Mouse (Mus musculus) ZHBTc4 (cell line): Measurements from ENCODE around the gene Terf2.
A peak's percentile ranks its signal among the peaks of the same experiment; 100 is the strongest.

Source experiments
- DNase-seq: peaks from one replicate; pipeline ENCODE4 v3.0.0-alpha.2; 2011; ENCODE audit warnings: low read depth, low spot score

Gene Terf2

DNA sequence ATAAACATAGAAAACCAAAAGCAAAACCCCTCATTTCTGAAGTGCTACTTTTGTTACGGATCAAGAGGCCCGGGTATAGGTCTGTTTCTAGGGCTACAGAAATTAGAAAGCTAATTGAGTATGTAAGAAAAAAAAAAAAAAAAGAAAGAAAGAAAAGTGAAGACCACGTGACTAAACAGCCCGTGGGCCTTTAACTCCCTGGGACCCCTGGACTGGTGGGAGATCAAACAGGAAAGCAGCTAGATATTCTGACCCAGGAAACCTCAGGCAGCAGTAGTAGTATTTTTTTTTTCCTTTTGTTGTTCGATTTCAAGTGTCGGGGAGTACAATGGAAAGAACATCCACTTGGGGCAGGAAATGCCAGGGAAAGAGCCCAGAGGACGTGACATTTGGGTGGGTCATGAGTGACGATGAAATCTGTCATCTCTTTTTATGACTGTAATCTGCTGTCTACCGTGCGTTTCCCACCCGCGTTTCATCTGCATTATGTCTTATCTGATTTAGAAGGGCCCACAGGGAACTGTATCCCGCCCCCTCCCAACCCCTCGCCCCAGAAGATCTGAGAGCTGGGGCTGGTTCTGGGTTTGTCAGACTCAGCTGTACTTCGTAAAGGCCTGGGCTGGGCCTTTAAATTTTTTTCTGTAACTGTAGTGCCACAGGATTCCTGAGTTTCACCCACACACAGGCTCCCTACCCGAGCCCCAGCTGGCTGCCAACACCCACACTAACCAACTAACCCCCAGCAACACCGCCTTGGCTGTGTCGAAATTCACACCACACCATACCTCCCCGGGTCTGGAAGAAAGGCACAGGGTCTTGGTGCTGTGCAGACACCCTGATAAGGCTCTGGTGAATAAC, 18.0 kb upstream of the Terf2 start:
- no peak for DNase-seq

DNA sequence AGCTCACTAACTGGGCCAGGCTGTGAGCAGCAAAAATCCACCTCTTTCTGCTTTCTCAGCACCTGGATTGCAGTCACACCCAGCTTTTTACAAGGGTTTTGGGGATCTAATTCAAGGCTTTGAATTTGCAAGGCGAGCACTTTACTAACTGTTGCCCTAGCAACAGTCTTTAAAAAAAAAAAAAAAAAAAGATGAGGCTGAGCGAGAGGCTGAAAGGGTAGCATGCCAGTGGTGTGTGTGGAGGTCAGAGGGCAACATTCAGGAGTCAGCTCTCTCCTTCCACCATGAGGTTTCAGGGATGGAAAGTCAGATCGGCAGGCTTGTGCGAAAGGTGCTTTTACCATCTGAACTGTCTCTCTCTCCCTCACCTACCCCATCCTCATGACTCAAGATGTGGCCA, 16.9 kb upstream of the Terf2 start:
- peak; percentile 48 for DNase-seq

DNA sequence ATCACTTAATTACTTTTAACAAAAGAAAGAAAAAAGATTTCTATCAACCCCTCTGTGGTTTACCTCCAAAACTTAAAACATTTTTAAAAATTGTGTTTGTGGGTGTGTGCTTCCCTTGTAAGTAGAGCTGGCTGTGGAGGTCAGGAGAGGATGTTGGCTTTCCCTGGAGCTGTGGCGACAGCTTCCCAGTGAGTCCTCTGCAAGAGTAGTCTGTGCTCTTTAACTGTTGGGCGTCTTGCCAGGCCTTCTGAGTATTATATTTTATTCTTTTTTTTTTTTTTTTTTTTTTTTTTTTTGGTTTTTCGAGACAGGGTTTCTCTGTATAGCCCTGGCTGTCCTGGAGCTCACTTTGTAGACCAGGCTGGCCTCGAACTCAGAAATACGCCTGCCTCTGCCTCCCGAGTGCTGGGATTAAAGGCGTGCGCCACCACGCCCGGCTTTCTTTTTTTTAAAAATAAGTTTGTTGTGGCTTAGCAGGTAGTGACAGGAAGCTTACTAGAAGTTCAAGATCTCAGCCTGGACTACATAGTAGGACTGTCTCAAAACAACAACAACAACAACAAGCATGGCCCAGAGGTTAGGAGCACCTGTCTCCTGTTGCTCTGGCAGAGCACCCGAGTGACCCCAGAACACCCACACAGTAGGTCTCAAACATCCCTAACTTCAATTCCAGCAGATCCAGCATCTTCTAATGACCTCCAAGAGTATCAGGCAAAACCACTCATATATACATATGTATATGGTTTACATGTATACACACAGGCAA, 15.2 kb upstream of the Terf2 start:
- no peak for DNase-seq

DNA sequence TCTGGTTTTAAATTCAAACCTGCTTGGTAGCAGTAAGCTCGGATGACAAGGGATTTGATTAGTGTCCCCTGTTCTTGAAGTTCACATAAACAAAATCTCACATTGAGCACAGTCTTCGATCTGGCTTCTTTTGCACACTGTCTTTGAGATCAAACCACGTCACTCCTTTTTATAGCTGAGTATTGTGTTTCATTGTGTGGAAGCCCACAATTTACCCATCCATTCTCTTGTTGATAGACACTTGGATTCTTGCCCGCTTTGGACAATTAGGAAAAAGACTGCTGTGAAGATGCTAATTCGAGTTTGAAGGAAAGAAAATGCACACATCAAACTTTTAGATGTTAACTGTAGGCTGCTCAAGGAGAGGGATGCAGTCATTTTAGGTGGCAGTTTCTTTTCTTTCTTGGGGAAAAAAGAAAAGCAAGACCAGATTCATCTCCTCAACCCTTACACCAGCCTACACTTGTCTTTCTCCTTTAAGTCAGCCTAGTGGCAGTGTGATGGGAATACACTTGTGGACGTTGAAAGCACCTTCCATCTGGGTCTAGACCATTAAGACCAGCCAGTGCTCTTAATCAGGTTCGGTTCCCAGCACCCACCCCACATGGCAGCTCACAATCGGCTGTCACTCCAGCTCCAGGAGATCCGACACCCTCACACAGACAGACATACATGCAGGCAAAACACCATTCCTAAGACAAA, 14.4 kb upstream of the Terf2 start:
- DNase-seq = peak; percentile 74

DNA sequence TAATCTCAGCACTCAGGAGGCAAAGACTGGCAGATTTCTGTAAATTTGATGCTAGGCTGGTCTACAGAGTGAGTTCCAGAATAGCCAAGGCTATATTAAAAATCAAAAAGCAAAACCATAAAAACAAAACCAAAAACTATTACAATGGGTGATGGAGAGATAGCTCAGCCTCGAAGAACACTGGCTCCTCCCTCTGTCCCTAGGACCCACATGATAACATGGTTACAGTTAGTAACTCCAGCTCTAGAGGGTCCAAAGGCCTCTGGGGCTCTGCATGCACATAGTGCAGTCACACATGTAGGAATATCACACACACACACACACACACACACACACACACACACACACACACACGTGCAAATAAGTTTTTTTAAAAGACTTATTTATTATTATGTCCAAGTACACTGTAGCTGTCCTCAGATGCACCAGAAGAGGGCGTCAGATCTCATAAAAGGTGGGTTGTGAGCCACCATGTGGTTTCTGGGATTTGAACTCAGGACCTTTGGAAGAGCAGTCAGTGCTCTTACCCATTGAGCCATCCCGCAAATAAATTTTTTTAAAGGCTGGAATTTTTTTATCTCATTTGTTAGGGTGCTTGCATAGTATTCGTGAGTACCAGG, 13.6 kb upstream of the Terf2 start:
- peak; percentile 67 for DNase-seq

DNA sequence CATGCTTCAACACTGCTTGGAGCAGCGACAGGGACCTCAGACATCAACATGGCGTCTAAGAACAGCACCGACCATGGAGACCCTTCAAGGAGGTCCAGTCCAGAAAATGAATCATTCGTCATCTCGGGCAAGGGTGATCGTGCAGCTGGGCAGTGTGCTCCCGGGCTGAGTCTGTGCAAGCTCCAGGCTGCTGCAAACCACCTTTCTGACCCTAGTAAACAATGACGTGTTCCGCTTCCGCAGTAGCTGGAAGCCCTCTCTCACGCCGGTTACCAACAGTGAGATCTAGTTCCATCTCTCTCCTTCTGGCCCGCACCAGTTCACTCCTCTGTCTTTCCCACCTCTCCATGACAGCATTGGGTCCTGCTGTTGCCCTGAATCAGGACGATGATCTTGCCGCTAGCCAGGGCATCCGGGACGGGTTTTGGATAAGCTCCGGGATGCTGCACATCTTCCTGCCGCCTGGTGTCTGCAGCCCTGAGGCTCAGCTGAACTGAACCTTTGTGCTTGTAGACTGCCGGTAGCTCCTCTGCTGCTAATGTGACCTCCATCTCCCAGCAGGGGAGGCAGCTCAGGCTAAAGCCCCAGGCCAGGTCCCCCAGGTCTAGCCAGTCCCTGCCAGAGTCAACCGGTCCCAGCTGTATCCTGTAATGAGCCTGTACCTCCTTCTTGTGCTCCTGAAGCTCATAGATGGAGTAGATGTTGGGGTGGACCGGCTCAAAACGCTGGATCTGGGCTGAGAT, 12.8 kb upstream of the Terf2 start:
- peak; percentile 97 for DNase-seq

DNA sequence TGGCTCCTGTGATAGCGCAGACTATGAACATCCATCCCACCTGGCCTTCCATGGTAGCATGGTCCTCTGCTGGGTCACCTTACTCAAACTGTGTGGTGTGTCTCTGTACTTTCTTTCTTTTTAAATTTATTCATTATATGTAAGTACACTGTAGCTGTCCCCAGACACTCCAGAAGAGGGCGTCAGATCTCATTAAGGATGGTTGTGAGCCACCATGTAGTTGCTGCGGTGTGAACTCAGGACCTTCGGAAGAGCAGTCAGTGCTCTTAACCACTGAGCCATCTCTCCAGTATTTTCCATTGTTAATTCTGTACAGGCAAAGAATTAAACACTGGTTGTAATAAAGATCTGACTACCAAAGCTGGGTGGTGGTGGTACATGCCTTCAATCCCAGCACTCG, 11.7 kb upstream of the Terf2 start:
- peak; percentile 71 for DNase-seq

DNA sequence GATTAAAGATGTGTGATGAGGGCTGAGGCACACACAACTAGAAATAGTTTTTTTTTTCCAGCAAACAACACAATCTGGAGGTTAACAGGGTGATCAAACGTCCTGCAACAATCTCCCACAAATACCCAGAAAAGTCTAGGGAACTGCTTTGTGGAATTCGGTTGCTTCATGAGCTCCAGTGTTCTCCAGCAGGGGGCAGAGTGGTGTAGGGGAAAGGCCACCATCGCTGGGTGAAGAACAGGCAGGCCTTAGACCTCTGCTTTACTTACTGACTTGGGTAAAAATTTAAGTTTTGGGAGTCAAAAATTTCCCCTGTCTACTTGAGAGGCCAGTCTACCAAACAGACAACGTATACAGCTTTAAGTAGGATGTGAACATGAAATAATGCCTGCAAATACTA, 8.2 kb upstream of the Terf2 start:
- DNase-seq = peak; percentile 87

DNA sequence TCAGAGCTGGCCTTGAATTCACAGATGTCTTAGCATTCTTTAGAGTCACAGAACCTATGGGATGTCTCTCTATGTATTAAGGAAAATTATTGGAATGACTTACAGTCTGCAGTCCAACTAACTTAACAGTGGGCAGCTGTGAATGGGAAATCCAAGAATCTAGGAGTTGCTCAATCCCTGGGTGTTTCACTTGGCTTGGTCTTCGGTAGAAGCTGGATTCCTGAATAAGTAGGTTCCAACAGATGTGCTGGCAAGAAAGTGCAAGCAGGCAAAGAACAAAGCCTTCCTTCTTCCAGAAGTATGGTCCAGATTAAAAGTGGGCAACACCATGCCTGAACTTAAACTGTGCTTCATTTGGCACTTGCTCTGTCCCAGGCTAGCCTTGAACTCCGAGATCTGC, 4.3 kb upstream of the Terf2 start:
- no peak for DNase-seq

DNA sequence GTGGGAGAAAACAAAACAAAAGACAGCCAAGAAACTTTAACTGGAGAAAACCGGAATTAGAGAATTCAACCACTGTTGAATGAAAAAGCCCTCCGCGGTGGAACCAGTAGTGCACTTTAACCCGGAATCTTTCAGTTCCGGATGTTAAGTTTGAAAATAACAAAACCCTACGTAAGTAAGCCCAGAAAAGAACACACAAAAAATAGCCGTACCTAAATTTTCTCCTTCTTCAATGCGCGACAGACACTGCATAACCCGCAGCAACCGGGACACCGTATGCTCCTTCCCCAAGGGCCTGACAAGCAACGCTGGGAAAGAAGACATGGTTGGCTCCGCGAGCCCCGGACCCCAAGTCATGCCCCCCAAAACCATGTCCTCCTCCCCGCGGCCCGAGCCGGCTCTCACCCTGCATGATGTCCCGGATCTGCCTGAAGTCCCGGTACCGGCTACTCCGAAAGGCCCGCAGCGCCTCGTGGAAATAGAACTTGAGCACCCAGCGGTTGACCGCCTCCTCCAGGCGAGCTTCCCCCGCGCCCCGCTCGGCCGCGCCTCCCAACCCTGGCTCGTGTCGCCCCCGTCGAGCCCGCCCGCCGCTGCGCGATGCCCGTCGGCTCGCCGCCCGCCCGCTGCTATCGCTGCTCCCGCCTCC, 506 bp downstream of the Terf2 start:
- DNase-seq = peak; percentile 60

DNA sequence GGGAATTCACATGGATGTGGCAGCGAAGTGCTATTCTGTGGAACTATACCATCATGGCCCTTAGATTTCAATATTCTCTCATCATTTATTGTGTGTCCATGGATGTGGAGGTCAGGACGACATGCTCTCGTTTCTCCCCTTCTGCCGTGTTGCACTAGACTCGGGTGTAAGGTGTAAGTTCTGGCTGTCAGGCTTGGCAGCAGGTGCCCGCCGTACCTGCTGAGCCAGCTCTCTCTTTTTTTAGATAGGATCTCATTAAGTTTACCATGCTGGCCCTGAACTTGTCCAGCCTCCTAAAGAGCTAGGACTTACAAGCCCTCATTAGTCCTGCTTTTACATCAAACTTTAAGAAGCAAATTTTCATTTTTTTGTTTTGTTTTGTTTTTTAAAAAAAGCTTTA, 5.8 kb downstream of the Terf2 start:
- DNase-seq = no peak

DNA sequence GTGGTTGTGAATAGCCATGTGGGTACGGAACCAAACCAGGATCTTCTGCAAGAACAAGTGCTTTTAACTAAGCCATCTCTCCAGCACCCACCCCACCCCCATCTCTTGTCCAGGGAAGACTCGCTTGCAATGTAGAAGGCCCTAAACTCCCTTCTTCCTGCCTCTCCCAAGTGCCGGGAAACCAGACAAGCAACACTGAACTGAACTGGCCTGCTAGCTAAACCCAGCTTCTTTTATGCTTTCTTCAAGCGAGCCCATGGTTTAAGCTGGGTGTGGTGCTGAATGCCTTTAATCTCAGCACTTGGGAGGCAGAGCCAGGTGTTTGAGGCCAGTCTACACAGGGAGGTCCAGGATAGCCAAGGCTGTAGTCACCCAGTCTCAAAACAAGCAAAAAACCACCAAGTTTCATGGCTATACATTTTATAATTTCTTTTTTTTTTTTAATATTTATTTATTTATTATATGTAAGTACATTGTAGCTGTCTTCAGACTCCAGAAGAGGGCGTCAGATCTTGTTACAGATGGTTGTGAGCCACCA, 7.8 kb downstream of the Terf2 start:
- peak; percentile 84 for DNase-seq

DNA sequence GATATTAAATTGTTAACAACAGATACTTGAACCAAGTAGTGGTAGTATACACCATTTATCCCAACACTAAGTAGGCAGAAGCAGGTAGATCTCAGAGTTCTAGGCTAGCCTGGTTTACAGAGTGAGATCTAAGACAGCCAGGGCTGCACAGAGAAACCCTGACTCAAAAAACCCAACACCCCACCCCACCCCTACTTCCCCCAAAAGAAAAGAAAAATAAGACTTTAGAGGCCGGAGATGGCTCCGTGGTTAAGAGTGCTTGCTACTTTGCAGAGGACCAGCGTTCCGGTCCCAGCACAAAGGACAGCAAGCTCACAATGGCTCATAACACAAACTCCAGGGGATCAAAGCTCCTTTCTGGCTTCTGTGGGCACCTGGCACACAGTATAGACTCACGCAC, 10.3 kb downstream of the Terf2 start:
- no peak for DNase-seq

DNA sequence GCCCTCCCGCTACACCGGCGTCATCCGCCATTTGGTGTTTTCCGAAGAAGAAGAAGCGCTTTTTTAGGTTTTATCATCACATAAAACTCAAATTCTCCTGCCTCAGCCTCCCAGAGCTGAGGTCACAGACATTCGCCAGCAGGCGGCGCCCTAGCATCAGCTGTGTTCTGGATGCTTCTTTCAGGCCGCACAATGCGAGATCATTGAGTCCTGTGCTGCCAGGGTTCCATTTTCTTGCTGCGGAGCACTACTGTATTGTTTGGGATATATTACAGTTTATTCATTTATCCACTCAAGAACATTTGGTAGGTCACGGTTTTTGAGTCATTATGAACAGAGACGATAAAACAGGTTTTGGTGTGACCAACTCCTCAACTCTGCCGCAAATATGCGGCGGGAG, 11.0 kb downstream of the Terf2 start:
- peak; percentile 90 for DNase-seq

DNA sequence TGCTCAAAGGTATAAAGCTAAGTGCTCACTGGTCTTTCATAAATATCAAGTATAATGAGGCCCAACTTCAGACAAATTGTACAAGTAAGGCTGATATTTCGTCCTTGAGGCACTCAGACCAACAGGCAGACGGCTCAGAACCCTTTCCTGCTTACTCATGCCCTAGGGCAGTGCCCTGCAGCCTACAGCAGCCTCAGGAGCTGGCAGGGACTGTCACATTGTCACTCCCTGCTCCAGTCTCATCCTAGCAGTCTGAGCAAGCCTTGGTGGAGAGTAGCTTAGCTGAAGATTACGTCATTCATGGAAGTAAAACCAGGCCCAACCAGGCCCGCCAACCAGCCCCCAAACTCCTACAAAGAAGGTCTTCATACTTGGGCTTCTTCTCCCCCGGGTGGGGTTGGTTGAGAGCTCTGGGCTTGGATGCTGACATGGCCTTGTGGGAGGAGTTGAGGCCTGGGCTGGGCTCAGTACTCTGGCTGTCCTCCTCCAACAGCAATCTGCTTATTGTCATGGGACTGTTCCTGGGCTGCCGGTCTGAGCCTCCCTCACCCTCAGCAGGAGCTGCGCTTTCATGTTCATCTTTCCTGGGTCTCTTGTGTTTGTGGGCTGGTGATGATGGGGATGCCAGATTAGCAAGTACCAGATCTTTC, 20.0 kb downstream of the Terf2 start:
- no peak for DNase-seq

DNA sequence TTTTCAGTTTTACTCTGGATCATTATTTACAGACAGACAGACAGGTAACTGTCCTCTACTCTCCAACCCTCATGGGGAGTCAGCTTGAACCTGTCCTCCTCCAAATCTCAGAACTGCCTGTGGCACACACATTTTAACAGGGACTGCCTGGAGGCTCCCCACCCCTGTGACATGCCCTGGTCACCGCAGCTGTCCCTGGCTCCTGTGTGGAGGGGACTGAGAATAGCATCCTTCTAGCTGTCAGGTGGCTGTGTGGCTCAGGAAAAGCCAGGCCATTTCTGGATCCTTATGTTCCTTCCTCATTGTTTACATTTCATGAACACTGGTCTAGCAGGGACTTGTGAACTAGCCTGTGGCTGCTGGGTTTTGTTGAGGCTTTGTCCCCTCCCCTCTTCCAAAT, 22.2 kb downstream of the Terf2 start:
- DNase-seq = no peak

DNA sequence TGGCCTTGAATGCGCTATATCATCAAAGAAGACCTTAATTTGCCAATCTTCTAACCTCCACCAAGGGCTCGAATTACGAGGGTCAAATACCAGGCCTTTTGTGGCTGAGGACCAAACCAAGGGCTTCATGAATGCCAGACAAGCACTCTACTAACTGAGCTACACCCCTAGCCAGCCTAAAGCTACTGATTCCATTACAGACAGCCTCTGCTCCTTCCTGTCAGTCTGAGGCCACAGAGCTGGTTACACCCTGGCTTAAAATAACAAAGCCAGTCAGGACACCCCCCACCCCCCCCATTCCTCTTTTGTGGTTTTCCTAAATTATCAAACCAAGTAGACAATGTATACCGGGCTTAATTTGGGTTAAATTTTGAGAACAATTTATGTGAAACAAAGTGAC, 22.6 kb downstream of the Terf2 start:
- DNase-seq = no peak

DNA sequence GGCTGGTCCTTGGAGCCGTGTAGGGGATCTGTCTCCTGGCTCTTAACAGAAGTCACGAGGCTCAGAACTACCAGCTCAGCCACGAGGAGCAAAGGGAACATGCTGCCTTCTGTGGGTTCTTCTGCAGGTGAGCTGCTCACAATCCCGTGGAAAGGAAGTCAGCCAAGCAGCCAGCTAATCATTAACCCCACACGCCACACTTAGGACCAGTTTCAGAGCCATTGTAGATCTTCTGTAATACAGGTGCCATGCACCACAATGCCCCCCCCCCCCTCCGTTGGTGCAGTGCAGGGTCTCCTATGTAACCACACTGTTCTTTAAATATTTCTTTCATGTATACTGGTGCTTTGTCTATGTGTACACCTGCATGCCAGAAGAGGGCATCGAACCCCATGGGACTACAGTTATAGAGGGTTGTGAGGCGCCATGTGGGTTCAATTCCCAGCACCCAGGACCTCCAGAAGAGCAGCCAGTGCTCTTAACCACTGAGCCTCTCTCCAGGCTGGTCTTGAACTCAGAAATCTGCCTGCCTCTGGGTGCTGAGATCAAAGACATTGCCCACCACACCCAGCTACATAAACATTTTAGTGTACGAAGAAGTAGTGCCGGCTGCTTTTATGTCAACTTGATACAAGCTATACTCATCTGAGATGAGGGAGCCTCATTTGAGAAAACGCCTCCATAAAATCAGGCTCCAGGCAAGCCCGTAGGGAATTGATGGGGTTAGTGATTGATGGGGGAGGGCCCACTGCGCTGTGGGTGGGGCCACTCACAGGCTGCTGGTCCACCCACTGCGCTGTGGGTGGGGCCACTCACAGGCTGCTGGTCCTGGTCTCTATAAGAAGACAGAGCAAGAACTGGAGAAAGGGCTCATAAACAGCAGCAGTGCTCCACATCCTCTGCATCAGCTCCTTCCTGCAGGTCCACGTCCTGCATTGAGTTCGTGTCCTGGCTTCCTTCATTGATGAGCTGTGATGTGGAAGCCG, 30.5 kb downstream of the Terf2 start, which contains the start of gene Tmed6:
Gene Tmed6 (minus strand): TSS at position 134 of the 986 bp plus-strand sequence.
- DNase-seq = peak; percentile 97

DNA sequence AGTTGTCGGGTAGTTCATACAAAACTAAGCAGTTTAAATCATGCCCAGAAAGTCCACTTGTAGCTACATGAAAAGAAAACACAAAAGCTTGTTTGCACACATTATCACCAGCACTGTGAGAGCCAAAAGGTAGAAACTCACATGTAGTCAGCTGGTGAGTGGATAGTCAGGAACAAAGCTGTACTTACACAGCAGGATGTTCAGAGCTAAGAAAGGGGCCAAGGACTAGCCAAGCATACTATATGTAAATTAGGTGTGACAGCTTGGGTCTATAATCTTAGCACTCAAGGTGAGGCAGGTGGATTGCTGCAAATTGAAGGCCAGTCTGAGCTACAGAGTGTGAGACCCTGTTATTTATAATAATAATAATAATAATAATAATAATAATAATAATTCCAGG, 33.7 kb downstream of the Terf2 start:
- no peak for DNase-seq
